Comparison of ENCODE assay signal across 26 mouse cellular contexts in the genomic region with DNA sequence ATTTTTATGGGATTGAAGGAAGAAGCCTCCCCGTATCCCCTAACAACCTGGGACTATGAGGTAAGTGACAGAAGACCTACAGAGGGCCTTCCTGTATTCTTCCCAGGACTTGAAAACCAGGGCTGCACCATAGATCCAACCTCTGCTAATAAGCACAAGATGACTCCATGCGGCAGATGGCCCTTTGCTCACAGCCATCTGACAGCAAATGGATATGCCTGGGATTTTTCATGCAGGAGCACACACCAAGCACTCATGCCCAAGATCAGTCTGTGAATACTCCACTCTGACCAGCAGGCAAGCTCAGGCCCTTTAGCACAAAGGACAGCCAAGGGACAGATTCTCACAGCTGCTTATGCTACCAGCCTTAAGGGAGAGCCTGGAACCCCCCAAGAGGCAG.
DNase-seq lines count a peak whose midpoint lies in the region; TF ChIP-seq lines count a peak whose summit lies in the region.
"Had no signal": no experiment of that assay in that cellular context is flagged by ENCODE, and none has a peak within 500 bp of the region (broad histone marks: within the 10 kb centered on the region; RNA-seq: fewer than 3 reads in every experiment).

No protein-coding gene starts in this region.

- H3K4me3 ChIP-seq in cerebellum, adult 2 months (replicated peaks; ENCODE audit: insufficient read depth, low read depth, low read length) = no peak overlapping the region
- H3K4me3 ChIP-seq: embryonic facial prominence, embryonic 12.5 days; intestine, embryonic 15.5 days; limb, embryonic 15.5 days; liver, embryonic 15.5 days; lung, embryonic 15.5 days; megakaryocyte, embryonic 14.5 days; midbrain, embryonic 13.5 days; myocyte; neural tube, embryonic 13.5 days had no signal

- TF ChIP-seq CTCF in cerebellum, adult 2 months (IDR thresholded peaks at IDR 0.05; ENCODE audit: borderline replicate concordance, insufficient read depth, low read depth, low read length) = no peak

- peak; percentile 26 for DNase-seq in cerebellum, adult 11 months
- DNase-seq in cerebellum, adult 2 months = peak; percentile 27 to 50
- DNase-seq in cerebellum, postnatal 25 days = peak; percentile 53 to 64
- peak; percentile 18 to 21 for DNase-seq in layer of hippocampus, postnatal 10 days (ENCODE audit: low spot score in 2 of 2)
- no peak for DNase-seq in urinary bladder, postnatal 4 days (ENCODE audit: low spot score in 2 of 2)
- no peak for DNase-seq in embryo, embryonic 9.5 days (ENCODE audit: extremely low spot score)
- DNase-seq in gastrocnemius, postnatal 36 days = no peak
- DNase-seq: B cell, adult 2 months; forebrain, postnatal 0 days; kidney, adult 9 months; kidney, postnatal 25 days; lung, postnatal 36 days; retina, postnatal 1 day; right cerebral cortex, postnatal 25 days; spleen, adult 18-20 months; thymus, postnatal 14 days had no signal

- 56% methylated on average over 2 of the region's 2 CpGs for WGBS in cerebellum, adult 2 months

- no peak overlapping the region for H3K27ac ChIP-seq in cerebellum, adult 2 months (ENCODE audit: insufficient read depth, low read length)
- H3K27ac ChIP-seq: embryonic facial prominence, embryonic 12.5 days; intestine, embryonic 15.5 days; limb, embryonic 15.5 days; liver, embryonic 15.5 days; lung, embryonic 15.5 days; midbrain, embryonic 13.5 days; neural tube, embryonic 13.5 days had no signal

- peaks cover 9% of the 10 kb centered on the region for H3K4me1 ChIP-seq in cerebellum, adult 2 months (ENCODE audit: control insufficient read depth, insufficient read depth, low read length)
- H3K4me1 ChIP-seq: embryonic facial prominence, embryonic 12.5 days; intestine, embryonic 15.5 days; limb, embryonic 15.5 days; liver, embryonic 15.5 days; lung, embryonic 15.5 days; megakaryocyte, embryonic 14.5 days; midbrain, embryonic 13.5 days; neural tube, embryonic 13.5 days had no signal

- no peak for TF ChIP-seq POLR2A in cerebellum, adult 2 months (IDR thresholded peaks at IDR 0.05; ENCODE audit: borderline replicate concordance, insufficient read depth, low read length)

- no peaks in the 10 kb centered on the region for H3K27me3 ChIP-seq in cerebellum, adult 2 months (ENCODE audit: control insufficient read depth, insufficient read depth, low read length)
- H3K27me3 ChIP-seq: CH12.LX; embryonic facial prominence, embryonic 12.5 days; intestine, embryonic 15.5 days; limb, embryonic 15.5 days; liver, embryonic 15.5 days; lung, embryonic 15.5 days; megakaryocyte, embryonic 14.5 days; midbrain, embryonic 13.5 days; neural tube, embryonic 13.5 days had no signal

- intact Hi-C loops in gastrocnemius, postnatal 36 days (cut with DNase I) = no loop called here

Comparison
In these comparisons a context has a peak if more than half of its experiments do, and no peak if none do; other contexts are left out.
1. DNase-seq: peak in cerebellum, adult 11 months (single experiment), cerebellum, adult 2 months (2 of 2), cerebellum, postnatal 25 days (2 of 2) and layer of hippocampus, postnatal 10 days (2 of 2); none in urinary bladder, postnatal 4 days (0 of 2), embryo, embryonic 9.5 days (single experiment) and gastrocnemius, postnatal 36 days (0 of 2).